ENCODE assay signal across 7 mouse cellular contexts in the genomic region with DNA sequence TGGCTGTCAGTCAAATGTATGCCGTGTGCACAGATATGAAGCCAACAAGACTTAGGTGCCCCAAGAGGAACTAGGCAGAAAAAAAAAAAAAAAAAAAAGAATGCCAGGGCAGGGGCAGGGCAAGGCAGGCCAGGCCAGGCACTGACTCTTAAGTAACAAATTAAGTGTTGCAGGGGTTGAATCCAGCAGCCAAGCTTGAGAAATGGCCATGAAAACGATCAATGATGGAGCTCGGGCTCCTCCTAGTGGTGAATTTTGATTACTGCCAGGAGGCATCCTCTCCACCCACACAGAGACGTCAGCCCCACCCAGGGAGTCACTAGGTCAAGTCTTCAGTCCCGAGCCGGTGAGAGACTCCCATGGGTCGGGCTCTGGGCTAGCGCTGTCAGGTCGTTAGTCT. TPM values are rescaled to one million over a fixed set of nuclear protein-coding genes. Genes with fewer than 3 reads are reported as not detected.
A peak's percentile ranks its signal among the peaks of the same experiment; 100 is the strongest.
DNase-seq lines count a peak whose midpoint lies in the region; ATAC-seq lines count a peak whose summit lies in the region.

No protein-coding gene starts in this region.

- H3K4me1 ChIP-seq in intestine, embryonic 15.5 days (replicated peaks) = 0 out of 2 replicates have a peak, but pooled peaks cover 2% of the 10 kb centered on the region
- H3K4me1 ChIP-seq in midbrain, embryonic 14.5 days (ENCODE audit: control insufficient read depth, insufficient read depth, low read length) = peaks cover 3% of the 10 kb centered on the region; the same call in 1 of the 2 replicates

- H3K27ac ChIP-seq in intestine, embryonic 15.5 days = no peak overlapping the region
- no peak overlapping the region for H3K27ac ChIP-seq in midbrain, embryonic 14.5 days (replicated peaks; ENCODE audit: low read depth, low read length)

- no peaks in the 10 kb centered on the region; the same call in 1 of the 2 replicates for H3K27me3 ChIP-seq in intestine, embryonic 15.5 days (replicated peaks)
- H3K27me3 ChIP-seq in midbrain, embryonic 14.5 days (ENCODE audit: control insufficient read depth, insufficient read depth, low read length) = no peaks in the 10 kb centered on the region

- H3K4me2 ChIP-seq in intestine, embryonic 15.5 days (replicated peaks) = 0 out of 2 replicates have a peak overlapping the region, but pooled peaks have one; percentile 23
- peak overlapping the region; percentile 28 for H3K4me2 ChIP-seq in midbrain, embryonic 14.5 days (ENCODE audit: low read length)

- 9% methylated on average over 9 of the region's 9 CpGs for WGBS in intestine, embryonic 15.5 days
- WGBS in midbrain, embryonic 14.5 days = 8% methylated on average over 9 of the region's 9 CpGs

- DNase-seq in adrenal gland, adult 2 months = peak; percentile 92
- DNase-seq in embryo, embryonic 11 days = peak; percentile 85
- peak; percentile 77 to 84 for DNase-seq in gastrocnemius, postnatal 4 days (ENCODE audit: low spot score in 2 of 2)
- DNase-seq in left cerebral cortex, postnatal 14 days (ENCODE audit: low spot score in 2 of 2) = peak; percentile 82 to 85
- peak; percentile 91 for DNase-seq in midbrain, embryonic 14.5 days
- DNase-seq in spleen, adult 12 weeks (ENCODE audit: low spot score) = peak; percentile 40

- H3K9ac ChIP-seq in intestine, embryonic 15.5 days = no peak overlapping the region
- H3K9ac ChIP-seq in midbrain, embryonic 14.5 days (replicated peaks; ENCODE audit: low read length) = no peak overlapping the region

- H3K36me3 ChIP-seq in intestine, embryonic 15.5 days = no peaks in the 10 kb centered on the region
- H3K36me3 ChIP-seq in midbrain, embryonic 14.5 days (ENCODE audit: control insufficient read depth, insufficient read depth, low read length) = no peaks in the 10 kb centered on the region

- no peaks in the 10 kb centered on the region for H3K9me3 ChIP-seq in intestine, embryonic 15.5 days
- H3K9me3 ChIP-seq in midbrain, embryonic 14.5 days (ENCODE audit: control insufficient read depth, low read length) = no peaks in the 10 kb centered on the region

- intact Hi-C loops in left cerebral cortex, postnatal 14 days (cut with DNase I) = loop anchor here (10.0 kb wide), 1 partner anchor 1170 kb away; no protein-coding TSS in a partner anchor

- peak; percentile 77 for ATAC-seq in intestine, embryonic 15.5 days
- ATAC-seq in midbrain, embryonic 14.5 days (ENCODE audit: low FRiP score, low TSS enrichment) = peak; percentile 75

- H3K4me3 ChIP-seq in intestine, embryonic 15.5 days (replicated peaks) = no peak overlapping the region
- no peak overlapping the region for H3K4me3 ChIP-seq in midbrain, embryonic 14.5 days (replicated peaks; ENCODE audit: low read depth, low read length)

RNA-seq across cellular contexts. Expression of gene Gm26657, which starts 54.7 kb away (rescaled TPM):
- total RNA-seq in adrenal gland, adult 2 months (2021) = not detected
- polyA plus RNA-seq in adrenal gland, adult 2 months (2012; rRNA removed) = not detected in 2 replicates
- total RNA-seq in gastrocnemius, postnatal 4 days (2021) = not detected
- not detected in 2 replicates for polyA plus RNA-seq in intestine, embryonic 15.5 days (2015; fragmentation: Nextera tagmentation; extraction: Ambion mirVana)
- not detected for total RNA-seq in left cerebral cortex, postnatal 14 days (2021)
- polyA plus RNA-seq in midbrain, embryonic 14.5 days (2014; fragmentation: Nextera tagmentation; extraction: Ambion mirVana) = not detected in 2 replicates

RNA-seq across cellular contexts. Expression of gene Actl7b, which starts 56.1 kb away (rescaled TPM):
- total RNA-seq in adrenal gland, adult 2 months (2021) = under 1 TPM in 1 of 2 experiments, not detected in 1; 0.20 TPM
- not detected in 2 replicates for polyA plus RNA-seq in adrenal gland, adult 2 months (2012; rRNA removed)
- total RNA-seq in gastrocnemius, postnatal 4 days (2021) = not detected
- polyA plus RNA-seq in intestine, embryonic 15.5 days (2015; fragmentation: Nextera tagmentation; extraction: Ambion mirVana) = not detected in 2 replicates
- under 1 TPM in 1 of 2 experiments, not detected in 1; 0.24 TPM for total RNA-seq in left cerebral cortex, postnatal 14 days (2021)
- polyA plus RNA-seq in midbrain, embryonic 14.5 days (2014; fragmentation: Nextera tagmentation; extraction: Ambion mirVana) = not detected in 2 replicates

RNA-seq across cellular contexts. Expression of gene Actl7a, which starts 58.1 kb away (rescaled TPM):
- total RNA-seq in adrenal gland, adult 2 months (2021) = not detected
- polyA plus RNA-seq in adrenal gland, adult 2 months (2012; rRNA removed) = not detected in 2 replicates
- not detected for total RNA-seq in gastrocnemius, postnatal 4 days (2021)
- polyA plus RNA-seq in intestine, embryonic 15.5 days (2015; fragmentation: Nextera tagmentation; extraction: Ambion mirVana) = not detected in 2 replicates
- total RNA-seq in left cerebral cortex, postnatal 14 days (2021) = not detected
- polyA plus RNA-seq in midbrain, embryonic 14.5 days (2014; fragmentation: Nextera tagmentation; extraction: Ambion mirVana) = not detected in 2 replicates

Comparison
In these comparisons a context has a peak if more than half of its experiments do, and no peak if none do; other contexts are left out.
1. DNase-seq: peak in every context shown above with its lines; median percentile 92 in adrenal gland, adult 2 months; 91 in midbrain, embryonic 14.5 days; 85 in embryo, embryonic 11 days; 84 in left cerebral cortex, postnatal 14 days; 80 in gastrocnemius, postnatal 4 days; 40 in spleen, adult 12 weeks.